Mouse (Mus musculus): ENCODE measurements around the gene Klhl11.

The Klhl11 gene

GRCm38 (mm10) chr11:100472197-100472934, at the start of gene Klhl11:
Klhl11 (minus strand) TSS chr11:100472741.
- DNase-seq: peak; percentile 91

- no peak for DNase-seq
These were observed 48.3 kb upstream of the Klhl11 start for GRCm38 (mm10) chr11:100520838-100521237.

- no peak for DNase-seq
These were observed 46.6 kb upstream of the Klhl11 start for GRCm38 (mm10) chr11:100519188-100519587.

GRCm38 (mm10) chr11:100518188-100518591, 45.6 kb upstream of the Klhl11 start:
- DNase-seq: peak; percentile 94

GRCm38 (mm10) chr11:100516291-100516690, 43.8 kb upstream of the Klhl11 start:
- no peak for DNase-seq

GRCm38 (mm10) chr11:100515789-100516188, 43.2 kb upstream of the Klhl11 start:
- DNase-seq: no peak

GRCm38 (mm10) chr11:100515061-100515460, 42.5 kb upstream of the Klhl11 start:
- DNase-seq: no peak

- no peak for DNase-seq
These were observed 41.2 kb upstream of the Klhl11 start for GRCm38 (mm10) chr11:100513716-100514115.

GRCm38 (mm10) chr11:100512384-100512783, 39.8 kb upstream of the Klhl11 start:
- no peak for DNase-seq

GRCm38 (mm10) chr11:100510556-100510955, 38.0 kb upstream of the Klhl11 start:
- no peak for DNase-seq

- no peak for DNase-seq
These were observed 33.5 kb upstream of the Klhl11 start for GRCm38 (mm10) chr11:100505997-100506396.

GRCm38 (mm10) chr11:100504990-100505660, 32.6 kb upstream of the Klhl11 start:
- DNase-seq: no peak

- no peak for DNase-seq
These were observed 28.8 kb upstream of the Klhl11 start for GRCm38 (mm10) chr11:100501321-100501720.

GRCm38 (mm10) chr11:100500651-100501050, 28.1 kb upstream of the Klhl11 start:
- DNase-seq: no peak

- no peak for DNase-seq
These were observed 27.7 kb upstream of the Klhl11 start for GRCm38 (mm10) chr11:100500241-100500640.

GRCm38 (mm10) chr11:100493771-100494170, 21.2 kb upstream of the Klhl11 start:
- DNase-seq: peak; percentile 34

- DNase-seq: no peak
These were observed 18.4 kb upstream of the Klhl11 start for GRCm38 (mm10) chr11:100490951-100491350.

GRCm38 (mm10) chr11:100485801-100486538, 13.4 kb upstream of the Klhl11 start:
- DNase-seq: peak; percentile 38

GRCm38 (mm10) chr11:100484461-100484860, 11.9 kb upstream of the Klhl11 start:
- DNase-seq: no peak

- no peak for DNase-seq
These were observed 6.6 kb upstream of the Klhl11 start for GRCm38 (mm10) chr11:100479152-100479551.

GRCm38 (mm10) chr11:100476281-100476680, 3.7 kb upstream of the Klhl11 start:
- no peak for DNase-seq

GRCm38 (mm10) chr11:100472935-100473295, 374 bp upstream of the Klhl11 start:
- no peak for DNase-seq

GRCm38 (mm10) chr11:100471352-100472196, 967 bp downstream of the Klhl11 start:
- no peak for DNase-seq

Data from cerebellum, adult 9-11 months (tissue).